ENCODE assay signal across 21 mouse cellular contexts in genomic region chr3:100074406-100074805, GRCm38 (mm10).
DNase-seq lines count a peak whose midpoint lies in the region; ATAC-seq and TF ChIP-seq lines count a peak whose summit lies in the region.
"Had no signal": no experiment of that assay in that cellular context is flagged by ENCODE, and none has a peak within 500 bp of the region (broad histone marks: within the 10 kb centered on the region; RNA-seq: fewer than 3 reads in every experiment).

No protein-coding gene starts in this region.

- no peak for TF ChIP-seq CTCF in cerebellum, adult 2 months (IDR thresholded peaks at IDR 0.05; ENCODE audit: borderline replicate concordance, insufficient read depth, low read depth, low read length)

- no peaks in the 10 kb centered on the region; the same call in 1 of the 2 replicates for H3K4me1 ChIP-seq in cerebellum, adult 2 months (ENCODE audit: control insufficient read depth, insufficient read depth, low read length)
- H3K4me1 ChIP-seq: embryonic facial prominence, embryonic 13.5 days; forebrain, embryonic 13.5 days; hindbrain, embryonic 12.5 days had no signal

- H3K27me3 ChIP-seq in cerebellum, adult 2 months (ENCODE audit: control insufficient read depth, insufficient read depth, low read length): no peaks in the 10 kb centered on the region
- H3K27me3 ChIP-seq: embryonic facial prominence, embryonic 13.5 days; forebrain, embryonic 13.5 days; hindbrain, embryonic 12.5 days had no signal

- peak; percentile 81 for ATAC-seq in cerebellum, adult (ENCODE audit: insufficient number of reproducible peaks, low FRiP score, low TSS enrichment)
- ATAC-seq: CD4-positive, CD25-positive, alpha-beta regulatory T cell, adult 4 months; forebrain, embryonic 13.5 days; forebrain, postnatal 0 days; hindbrain, embryonic 16.5 days; inflammation-experienced regulatory T-cells, adult 6 months; intestine, postnatal 0 days had no signal

- H3K4me3 ChIP-seq in cerebellum, adult 2 months (replicated peaks; ENCODE audit: insufficient read depth, low read depth, low read length): no peak overlapping the region
- H3K4me3 ChIP-seq: embryonic facial prominence, embryonic 13.5 days; forebrain, embryonic 13.5 days; gastrocnemius, adult 2 months; hindbrain, embryonic 12.5 days had no signal

- H3K27ac ChIP-seq in cerebellum, adult 2 months (ENCODE audit: insufficient read depth, low read length): no peak overlapping the region
- H3K27ac ChIP-seq: embryonic facial prominence, embryonic 13.5 days; forebrain, embryonic 13.5 days; gastrocnemius, adult 2 months; hindbrain, embryonic 12.5 days had no signal

- no peak for TF ChIP-seq POLR2A in cerebellum, adult 2 months (IDR thresholded peaks at IDR 0.05; ENCODE audit: borderline replicate concordance, insufficient read depth, low read length)

- intact Hi-C loops in left cerebral cortex, postnatal 10 days (cut with DNase I): no loop called here

- DNase-seq in cerebellum, postnatal 4 days (ENCODE audit: low spot score in 2 of 2): no peak
- peak; percentile 33 to 64 for DNase-seq in cerebellum, adult 2 months
- DNase-seq in cerebellum, postnatal 10 days: peak; percentile 12 to 20
- DNase-seq in Muller cell, postnatal 12 days (ENCODE audit: inconsistent ontology term): no peak
- DNase-seq in left cerebral cortex, postnatal 10 days (ENCODE audit: extremely low spot score in 1 of 2, low spot score in 2 of 2): no peak
- DNase-seq in kidney, postnatal 10 days: no peak
- DNase-seq: adrenal gland, postnatal 10 days; B cell, adult 2 months; forebrain, postnatal 0 days; gastrocnemius, adult 2 months; gastrocnemius, postnatal 25 days; heart, postnatal 10 days; heart, postnatal 4 days had no signal

- WGBS in cerebellum, adult 2 months: 9% methylated on average over 1 of the region's 1 CpGs

Comparison
In these comparisons a context has a peak if more than half of its experiments do, and no peak if none do; other contexts are left out.
1. DNase-seq: peak in cerebellum, adult 2 months (2 of 2) and cerebellum, postnatal 10 days (2 of 2); none in cerebellum, postnatal 4 days (0 of 2), Muller cell, postnatal 12 days (single experiment), left cerebral cortex, postnatal 10 days (0 of 2) and kidney, postnatal 10 days (single experiment).